Mouse (Mus musculus) heart, embryonic 14.5 days (tissue): ENCODE results near the gene Dlx1. TPM values are rescaled to one million over a fixed set of nuclear protein-coding genes. Genes with fewer than 3 reads are reported as not detected.

Experiments
- ATAC-seq: fragments of 200-750 bp; cut with Nextera tagmentation; 2 replicates; pipeline ENCODE4 v1.8.0; 2017; ENCODE audit warnings: low read depth, moderate TSS enrichment; ENCODE audit not compliant: insufficient number of reproducible peaks, insufficient read depth, low FRiP score
- H3K27ac ChIP-seq, 2 experiments: fragments of 200-500 bp in 1 of 2; fragments of 300-500 bp in 1 of 2; sonication (generic) in 1 of 2; replicated peaks in 1 of 2; 2 replicates each; pipeline ENCODE4 v1.5.1; 2012 to 2014; ENCODE audit warnings: low read depth in 2 of 2, low read length in 2 of 2, control low read depth in 1 of 2, mild to moderate bottlenecking in 1 of 2, mixed read lengths in 1 of 2; ENCODE audit not compliant: control insufficient read depth in 1 of 2, insufficient read depth in 1 of 2
- H3K27me3 ChIP-seq: fragments of 300-500 bp; sonication (generic); 2 replicates; pipeline ENCODE4 v1.6.1; 2014; ENCODE audit warnings: mild to moderate bottlenecking, low read length, control low read depth; ENCODE audit not compliant: control insufficient read depth, insufficient read depth
- H3K36me3 ChIP-seq: fragments of 300-500 bp; sonication (generic); 2 replicates; pipeline ENCODE4 v1.6.1; 2014; ENCODE audit warnings: mild to moderate bottlenecking, control low read depth, low read length, mixed read lengths; ENCODE audit not compliant: control insufficient read depth, insufficient read depth
- H3K4me1 ChIP-seq, 2 experiments: fragments of 200-500 bp in 1 of 2; fragments of 300-500 bp in 1 of 2; sonication (generic) in 1 of 2; 2 replicates each; pipeline ENCODE4 v1.6.1; 2012 to 2014; ENCODE audit warnings: low read length in 2 of 2, control low read depth in 1 of 2, mixed read lengths in 1 of 2; ENCODE audit not compliant: control insufficient read depth in 2 of 2, insufficient read depth in 2 of 2
- H3K4me2 ChIP-seq: fragments of 300-500 bp; sonication (generic); 2 replicates; pipeline ENCODE4 v1.6.1; 2014; ENCODE audit warnings: mild to moderate bottlenecking, low read length
- H3K4me3 ChIP-seq, 2 experiments: fragments of 200-500 bp in 1 of 2; fragments of 300-500 bp in 1 of 2; sonication (generic) in 1 of 2; 2 replicates each; pipeline ENCODE4 v1.5.1; 2012 to 2014; ENCODE audit warnings: low read length in 2 of 2, mild to moderate bottlenecking in 2 of 2, control low read depth in 1 of 2, low read depth in 1 of 2, moderate library complexity in 1 of 2; ENCODE audit not compliant: control insufficient read depth in 1 of 2, insufficient read depth in 1 of 2
- H3K9ac ChIP-seq: fragments of 300-500 bp; sonication (generic); 2 replicates; pipeline ENCODE4 v1.6.1; 2014; ENCODE audit warnings: mild to moderate bottlenecking, low read length
- H3K9me3 ChIP-seq: fragments of 300-500 bp; sonication (generic); 2 replicates; pipeline ENCODE4 v1.6.1; 2016; ENCODE audit warnings: low read length, control low read depth; ENCODE audit not compliant: control insufficient read depth
- WGBS: fragments of 180-500 bp; shearing (Covaris S2); extraction: QIAGEN DNeasy Blood & Tissue Kit; methylation state at CpG from one replicate; pipeline ENCODE4 v1.1.7; 2014; 5-methylcytosine and 5-hydroxymethylcytosine counted together
- polyA plus RNA-seq: library from polyadenylated mRNA; unstranded; fragments of >200 nt; fragmentation: Nextera tagmentation; extraction: Ambion mirVana; gene quantifications from 2 replicates; pipeline ENCODE4 v1.2.1, GENCODE M21; 2014

Dlx1 gene
- polyA plus RNA-seq = not detected in 2 replicates

GRCm38 (mm10) chr2:71528014-71528713 lies at the start of gene Dlx1:
Gene Dlx1 (plus strand): TSS chr2:71528113.
- H3K4me2 ChIP-seq = peak within 1 kb of the TSS; percentile 95
- H3K9ac ChIP-seq = no peak within 1 kb of the TSS
- no peaks in the 10 kb centered on the region for H3K36me3 ChIP-seq
- peaks cover 3 to 14% of the 10 kb centered on the region in 2 experiments; a peak in 3 of 4 replicates for H3K4me1 ChIP-seq
- H3K9me3 ChIP-seq = no peaks in the 10 kb centered on the region
- H3K27me3 ChIP-seq = peaks cover 97% of the 10 kb centered on the region
- no peak within 1 kb of the TSS for H3K27ac ChIP-seq
- under 1% methylated on average over 26 of the region's 26 CpGs for WGBS
- H3K4me3 ChIP-seq = peak within 1 kb of the TSS; percentile 41 to 50; a peak in 3 of 4 replicates
- no peak for ATAC-seq

- Histone ChIP-seq H3K4me1 (peaks cover 3 to 5% of the 10 kb centered on the region in 2 experiments; a peak in 2 of 4 replicates), H3K27ac (no peak overlapping the region; a peak in 1 of 4 replicates), H3K4me3 (no peak overlapping the region), H3K27me3 (no peaks in the 10 kb centered on the region), H3K9ac (no peak overlapping the region), H3K9me3 (peaks cover 5% of the 10 kb centered on the region; the same call in 1 of the 2 replicates), H3K4me2 (peak overlapping the region; percentile 39), H3K36me3 (no peaks in the 10 kb centered on the region)
- no peak for ATAC-seq
- WGBS = 11% methylated on average over 7 of the region's 7 CpGs
Measured at GRCm38 (mm10) chr2:71479917-71480316, 48.0 kb upstream of the Dlx1 start.

GRCm38 (mm10) chr2:71481825-71482224 lies 46.1 kb upstream of the Dlx1 start:
- ATAC-seq = no peak
- Histone ChIP-seq H3K27ac (no peak overlapping the region), H3K9me3 (peaks cover 5% of the 10 kb centered on the region; the same call in 1 of the 2 replicates), H3K4me2 (no peak overlapping the region), H3K4me1 (peaks cover 3 to 5% of the 10 kb centered on the region in 2 experiments; a peak in 2 of 4 replicates), H3K27me3 (no peaks in the 10 kb centered on the region), H3K4me3 (no peak overlapping the region), H3K9ac (no peak overlapping the region), H3K36me3 (no peaks in the 10 kb centered on the region)
- WGBS = 78% methylated on average over 6 of the region's 6 CpGs

GRCm38 (mm10) chr2:71483046-71483716 lies 44.7 kb upstream of the Dlx1 start:
- no peak for ATAC-seq
- Histone ChIP-seq H3K27ac (no peak overlapping the region), H3K4me3 (no peak overlapping the region), H3K27me3 (no peaks in the 10 kb centered on the region), H3K36me3 (no peaks in the 10 kb centered on the region), H3K9ac (no peak overlapping the region), H3K4me2 (no peak overlapping the region), H3K4me1 (peaks cover 3 to 5% of the 10 kb centered on the region in 2 experiments; a peak in 2 of 4 replicates), H3K9me3 (no peaks in the 10 kb centered on the region)
- 70% methylated on average over 10 of the region's 10 CpGs for WGBS

- H3K9me3 ChIP-seq = no peaks in the 10 kb centered on the region
- peaks cover 3 to 5% of the 10 kb centered on the region in 2 experiments; a peak in 2 of 4 replicates for H3K4me1 ChIP-seq
- H3K4me2 ChIP-seq = no peak overlapping the region
- 66% methylated on average over 5 of the region's 5 CpGs for WGBS
- no peak for ATAC-seq
- no peak overlapping the region for H3K4me3 ChIP-seq
- H3K27ac ChIP-seq = no peak overlapping the region
- no peaks in the 10 kb centered on the region for H3K36me3 ChIP-seq
- no peak overlapping the region for H3K9ac ChIP-seq
- no peaks in the 10 kb centered on the region for H3K27me3 ChIP-seq
Measured at GRCm38 (mm10) chr2:71483717-71484066, 44.2 kb upstream of the Dlx1 start.

GRCm38 (mm10) chr2:71491295-71491694 lies 36.6 kb upstream of the Dlx1 start:
- no peak for ATAC-seq
- no peak overlapping the region for H3K4me3 ChIP-seq

GRCm38 (mm10) chr2:71493161-71493683 lies 34.7 kb upstream of the Dlx1 start:
- Histone ChIP-seq H3K4me2 (no peak overlapping the region), H3K4me1 (no peaks in the 10 kb centered on the region), H3K27me3 (no peaks in the 10 kb centered on the region), H3K9ac (no peak overlapping the region), H3K36me3 (no peaks in the 10 kb centered on the region), H3K27ac (no peak overlapping the region), H3K9me3 (no peaks in the 10 kb centered on the region), H3K4me3 (no peak overlapping the region)
- no peak for ATAC-seq
- WGBS = 74% methylated on average over 12 of the region's 12 CpGs

More at GRCm38 (mm10) chr2:71491295-71491694, 36.6 kb upstream of the Dlx1 start:
- Histone ChIP-seq H3K27ac (no peak overlapping the region), H3K9me3 (no peaks in the 10 kb centered on the region), H3K36me3 (no peaks in the 10 kb centered on the region), H3K27me3 (no peaks in the 10 kb centered on the region), H3K9ac (no peak overlapping the region), H3K4me2 (no peak overlapping the region), H3K4me1 (no peaks in the 10 kb centered on the region)
